Mouse (Mus musculus): Measurements from ENCODE around the gene Prps1l3. TPM values are rescaled to one million over a fixed set of nuclear protein-coding genes. Genes with fewer than 3 reads are reported as not detected.

The Prps1l3 gene
- polyA plus RNA-seq, 1 experiment: 19.3 TPM

DNA sequence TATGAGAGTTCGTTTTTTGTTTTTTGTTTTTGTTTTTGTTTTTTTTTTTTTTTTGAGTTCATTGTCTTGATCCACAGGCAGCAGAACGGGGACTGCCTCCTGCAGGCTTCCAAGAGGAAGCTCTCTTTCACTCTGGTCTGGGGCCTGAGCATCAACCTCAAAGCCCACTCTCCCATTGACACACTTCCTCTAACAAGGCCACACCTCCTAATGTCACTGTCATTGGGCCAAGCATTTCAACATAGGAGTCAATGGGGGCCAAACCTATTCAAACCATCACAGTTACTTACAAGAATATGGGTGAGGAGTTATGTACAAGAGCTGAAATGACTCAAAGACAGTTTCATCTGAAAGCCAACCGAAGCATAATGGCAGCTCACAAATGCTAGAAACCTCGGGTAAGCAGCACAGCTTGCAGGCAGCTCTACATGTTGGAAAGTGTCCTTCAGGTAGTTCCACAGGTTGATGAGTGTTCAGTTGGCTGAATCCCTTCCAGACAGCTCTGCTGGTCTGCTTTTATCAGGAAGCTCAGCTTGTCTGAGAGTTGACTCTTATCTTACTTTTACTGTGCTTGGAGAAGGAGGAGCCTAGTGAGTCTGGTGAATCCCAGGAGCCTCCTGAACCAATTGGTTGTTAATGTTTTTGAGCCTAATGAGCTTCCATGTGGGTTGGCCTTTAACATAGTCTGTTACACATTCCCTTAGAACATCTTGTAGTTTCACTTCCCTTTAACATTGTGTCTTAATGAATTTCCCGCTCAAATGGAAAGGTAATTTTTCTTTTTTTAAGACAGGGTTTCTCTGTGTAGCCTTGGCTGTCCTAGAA, 13.7 kb downstream of the Prps1l3 start:
- DNase-seq (ENCODE audit: low read depth): no peak

DNA sequence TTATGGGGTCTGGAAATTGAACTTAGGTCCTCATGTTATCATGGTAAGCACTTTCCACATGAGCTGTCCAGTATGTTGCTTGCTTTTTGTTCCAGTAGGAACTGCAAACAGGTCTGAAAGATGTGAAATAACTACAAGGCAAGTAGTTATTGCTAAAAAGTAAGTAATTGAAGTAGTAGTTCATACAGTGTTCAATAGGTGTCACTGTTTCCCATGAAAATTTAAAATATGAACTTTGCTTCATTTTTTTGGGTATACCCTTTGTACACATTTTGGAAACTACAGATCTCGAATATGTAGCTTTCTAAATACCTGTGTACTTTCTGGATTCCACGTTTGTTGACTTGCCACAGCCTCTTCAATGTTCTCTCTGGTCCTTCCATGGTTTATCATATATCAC, 28.4 kb downstream of the Prps1l3 start:
- no peak for DNase-seq (ENCODE audit: low read depth)

GRCm38 (mm10) chr12:57275456-57275855, 45.2 kb downstream of the Prps1l3 start:
- peak; percentile 64 for DNase-seq (ENCODE audit: low read depth)

GRCm38 (mm10) chr12:57281155-57282114, 51.2 kb downstream of the Prps1l3 start:
- peak; percentile 37 for DNase-seq (ENCODE audit: low read depth)

- no peak for DNase-seq (ENCODE audit: low read depth)
These were observed 55.3 kb downstream of the Prps1l3 start for GRCm38 (mm10) chr12:57285303-57286059.

Other genes with a start within 250 kb of the Prps1l3 start
- 1.6 and 2.8 TPM in 2 replicates for gene Slc25a21, start 32.9 kb upstream of the Prps1l3 start, polyA plus RNA-seq (2012; rRNA removed)
- gene Mipol1, start within 50 bp of the Prps1l3 start, polyA plus RNA-seq (2012; rRNA removed): 2.1 and 2.3 TPM in 2 replicates